Mouse (Mus musculus) right cerebral cortex, postnatal 10 days (tissue): Measurements from ENCODE around the gene Ifng.
"Not testable (repeated sequence)": the region's sequence is repeated elsewhere in the genome, so short reads cannot be mapped to it uniquely, and the experiment has no call there.

ENCODE experiments used
- DNase-seq, 2 experiments: peaks; one replicate each; pipeline ENCODE4 v3.0.0; 2021; ENCODE audit warnings: low spot score in 2 of 2

The Ifng gene

DNA sequence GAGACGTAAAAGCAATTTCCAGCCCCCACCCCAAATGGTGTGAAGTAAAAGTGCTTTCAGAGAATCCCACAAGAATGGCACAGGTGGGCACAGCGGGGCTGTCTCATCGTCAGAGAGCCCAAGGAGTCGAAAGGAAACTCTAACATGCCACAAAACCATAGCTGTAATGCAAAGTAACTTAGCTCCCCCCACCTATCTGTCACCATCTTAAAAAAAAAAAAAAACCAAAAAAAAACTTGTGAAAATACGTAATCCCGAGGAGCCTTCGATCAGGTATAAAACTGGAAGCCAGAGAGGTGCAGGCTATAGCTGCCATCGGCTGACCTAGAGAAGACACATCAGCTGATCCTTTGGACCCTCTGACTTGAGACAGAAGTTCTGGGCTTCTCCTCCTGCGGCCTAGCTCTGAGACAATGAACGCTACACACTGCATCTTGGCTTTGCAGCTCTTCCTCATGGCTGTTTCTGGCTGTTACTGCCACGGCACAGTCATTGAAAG, at the start of gene Ifng:
Gene Ifng (plus strand): TSS at position 305 of the 499 bp plus-strand sequence.
- no peak for DNase-seq

GRCm38 (mm10) chr10:118399917-118400316, 40.9 kb upstream of the Ifng start:
- DNase-seq: peak; percentile 41 to 62

- no peak for DNase-seq
Measured at GRCm38 (mm10) chr10:118406463-118407221, 34.2 kb upstream of the Ifng start.

- DNase-seq: no peak
Measured at GRCm38 (mm10) chr10:118411377-118411776, 29.5 kb upstream of the Ifng start.

DNA sequence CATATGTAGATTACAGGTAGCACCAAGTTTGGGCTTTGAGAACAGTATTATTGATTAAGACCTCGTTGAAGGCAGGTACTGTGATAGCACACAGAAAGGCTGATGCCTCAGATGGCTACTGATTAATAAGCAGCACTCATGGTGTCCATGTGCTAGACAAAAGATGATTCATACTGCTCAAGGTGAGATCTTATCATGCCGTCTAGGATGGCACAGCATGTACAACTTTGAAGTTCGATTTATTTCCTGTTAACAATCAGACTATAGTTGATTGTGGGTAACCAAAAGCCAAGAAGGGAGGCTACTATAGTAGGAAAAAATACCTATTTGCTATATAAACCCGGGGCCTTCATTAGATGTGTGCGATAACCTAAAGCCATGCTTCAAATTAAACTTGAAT, 28.1 kb upstream of the Ifng start:
- DNase-seq: no peak

DNA sequence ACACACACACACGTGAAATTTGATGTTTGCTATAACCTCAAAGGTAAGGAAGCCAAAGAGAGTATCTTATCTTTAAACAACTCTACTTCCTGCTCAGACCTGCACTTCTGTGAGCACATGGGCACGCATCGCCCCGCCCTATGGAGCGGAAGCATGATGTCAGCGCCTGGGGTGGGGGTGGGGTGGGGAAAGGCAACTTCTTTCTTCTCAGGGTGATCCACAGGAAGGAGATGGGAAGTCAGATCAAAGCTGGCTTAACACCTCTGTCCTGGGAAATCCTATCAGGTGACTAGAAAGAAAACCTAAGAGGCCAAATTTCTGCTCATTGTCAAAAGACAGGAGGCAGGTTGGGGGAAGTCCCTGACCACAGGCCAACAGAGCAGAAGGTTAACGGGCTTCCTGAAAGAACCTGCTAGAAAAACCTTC, 21.8 kb upstream of the Ifng start:
- no peak for DNase-seq

- DNase-seq: peak in 1 of 2 experiments; percentile 23
Measured at GRCm38 (mm10) chr10:118420896-118421295, 19.9 kb upstream of the Ifng start.

- DNase-seq: no peak
Measured at GRCm38 (mm10) chr10:118435501-118435900, 5.3 kb upstream of the Ifng start.

DNA sequence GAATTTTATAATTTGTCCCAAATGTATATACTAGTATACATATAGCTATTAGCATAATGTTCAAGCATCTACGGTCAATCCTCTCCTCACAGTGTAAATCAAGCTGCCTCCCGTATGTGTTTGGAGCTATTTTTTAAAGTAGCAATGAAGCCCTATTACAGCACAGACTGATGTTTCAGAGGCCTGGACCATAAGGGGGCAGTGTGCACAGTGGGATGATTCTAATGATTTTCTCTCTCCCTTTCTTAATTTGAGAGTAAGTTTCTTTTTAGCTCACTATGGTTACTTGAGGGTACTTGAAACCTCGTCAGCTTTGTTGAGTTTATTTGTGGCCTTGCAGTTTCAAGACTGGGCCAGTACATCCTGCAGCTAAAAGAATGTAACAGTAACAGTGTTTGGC, 1.1 kb downstream of the Ifng start:
- DNase-seq: peak in 1 of 2 experiments; percentile 37

GRCm38 (mm10) chr10:118442999-118443398, 2.2 kb downstream of the Ifng start:
- DNase-seq: no peak

- DNase-seq: no peak
Measured at GRCm38 (mm10) chr10:118445021-118445420, 4.2 kb downstream of the Ifng start.

DNA sequence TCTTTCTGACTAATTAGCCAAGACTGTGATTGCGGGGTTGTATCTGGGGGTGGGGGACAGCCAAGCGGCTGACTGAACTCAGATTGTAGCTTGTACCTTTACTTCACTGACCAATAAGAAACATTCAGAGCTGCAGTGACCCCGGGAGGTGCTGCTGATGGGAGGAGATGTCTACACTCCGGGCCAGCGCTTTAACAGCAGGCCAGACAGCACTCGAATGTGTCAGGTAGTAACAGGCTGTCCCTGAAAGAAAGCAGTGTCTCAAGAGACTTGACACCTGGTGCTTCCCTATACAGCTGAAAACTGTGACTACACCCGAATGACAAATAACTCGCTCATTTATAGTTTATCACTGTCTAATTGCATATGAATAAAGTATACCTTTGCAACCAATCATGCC, 4.7 kb downstream of the Ifng start:
- no peak for DNase-seq

GRCm38 (mm10) chr10:118445978-118446377, 5.1 kb downstream of the Ifng start:
- peak in 1 of 2 experiments; percentile 44 for DNase-seq

GRCm38 (mm10) chr10:118451747-118452146, 10.9 kb downstream of the Ifng start:
- no peak for DNase-seq

- DNase-seq: no peak
Measured at GRCm38 (mm10) chr10:118458729-118459128, 17.9 kb downstream of the Ifng start.

DNA sequence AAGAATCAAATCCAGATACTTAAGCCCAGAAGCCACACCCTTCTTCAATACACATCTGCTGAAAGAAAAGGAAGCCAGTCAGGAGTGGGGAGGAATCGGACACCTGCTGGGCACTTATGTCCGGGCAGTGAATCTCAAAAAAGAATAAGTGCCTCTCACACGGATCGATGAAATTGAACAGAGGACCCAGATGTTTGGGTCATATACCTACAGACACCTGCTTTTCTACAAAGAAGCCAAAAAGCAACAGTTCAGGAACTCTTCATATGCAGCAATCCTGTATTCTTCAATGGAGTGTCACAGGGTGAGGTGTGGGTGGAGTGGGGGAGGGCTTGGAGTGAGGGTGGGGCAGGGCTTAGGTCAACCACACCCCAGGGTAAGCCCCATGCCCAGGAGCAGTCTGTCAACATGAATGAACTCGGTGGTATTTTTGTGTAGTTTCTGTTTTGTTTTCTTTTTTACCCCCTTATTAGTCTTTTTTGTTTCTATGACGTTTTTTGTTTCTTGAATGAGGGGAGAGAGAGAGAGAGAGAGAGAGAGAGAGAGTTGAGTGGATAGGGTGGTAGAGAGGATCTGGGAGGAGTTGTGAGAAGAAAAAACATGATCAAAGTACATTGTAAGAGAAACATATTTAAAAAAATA, 20.4 kb downstream of the Ifng start:
- no peak for DNase-seq

- no peak for DNase-seq
Measured at GRCm38 (mm10) chr10:118466481-118466880, 25.6 kb downstream of the Ifng start.

DNA sequence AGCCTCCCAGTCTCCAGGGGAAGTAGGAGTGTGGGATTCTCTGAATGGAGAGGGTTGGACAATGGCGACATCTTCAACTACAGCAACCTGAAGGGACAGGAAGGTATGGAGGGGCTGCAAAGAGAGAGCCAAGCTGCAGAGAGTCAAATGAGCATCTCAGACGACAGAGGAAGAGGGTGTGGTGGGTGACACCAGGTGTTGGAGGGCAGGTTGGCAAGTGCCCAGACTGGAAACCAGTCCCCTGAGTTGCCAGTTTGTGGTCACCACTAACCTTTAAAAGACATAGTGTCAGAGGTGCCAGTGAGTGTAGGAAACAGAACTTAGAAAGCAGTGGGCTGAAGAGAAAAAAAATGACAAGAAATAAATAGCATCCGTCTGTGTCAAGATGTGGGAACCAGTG, 28.2 kb downstream of the Ifng start:
- DNase-seq: no peak

DNA sequence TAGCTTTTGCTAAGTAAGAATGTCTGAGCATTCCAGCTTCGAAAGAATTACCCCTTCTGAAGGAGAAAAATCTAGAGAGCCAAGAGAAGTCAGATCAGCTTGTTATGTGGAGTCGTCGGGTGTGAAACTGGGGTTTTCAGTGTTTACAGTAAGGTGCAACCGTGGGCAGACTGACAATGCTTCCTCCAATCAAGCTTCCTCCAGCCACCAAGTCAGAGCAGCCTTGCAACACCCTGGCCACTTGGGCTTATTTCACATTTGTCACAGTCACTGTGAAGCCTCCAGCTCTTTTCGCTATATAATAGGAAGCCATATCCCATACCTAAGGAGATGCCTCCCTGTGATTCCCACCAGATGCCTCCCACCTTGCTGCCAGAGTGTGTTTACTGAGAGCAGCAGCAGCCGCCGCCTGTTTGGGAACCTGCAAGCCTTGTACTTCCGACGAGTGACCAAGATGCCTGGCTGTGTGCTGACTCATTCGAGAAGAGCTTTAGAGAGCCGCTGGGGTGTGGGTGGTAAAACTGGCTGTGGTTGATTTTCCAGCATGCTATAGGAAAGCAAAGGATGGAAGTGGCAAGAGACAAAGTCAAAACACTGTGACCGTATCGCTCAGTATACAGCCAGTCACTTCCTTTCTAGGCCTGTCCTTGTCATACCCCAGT, 29.6 kb downstream of the Ifng start:
- peak; percentile 24 to 30 for DNase-seq

DNA sequence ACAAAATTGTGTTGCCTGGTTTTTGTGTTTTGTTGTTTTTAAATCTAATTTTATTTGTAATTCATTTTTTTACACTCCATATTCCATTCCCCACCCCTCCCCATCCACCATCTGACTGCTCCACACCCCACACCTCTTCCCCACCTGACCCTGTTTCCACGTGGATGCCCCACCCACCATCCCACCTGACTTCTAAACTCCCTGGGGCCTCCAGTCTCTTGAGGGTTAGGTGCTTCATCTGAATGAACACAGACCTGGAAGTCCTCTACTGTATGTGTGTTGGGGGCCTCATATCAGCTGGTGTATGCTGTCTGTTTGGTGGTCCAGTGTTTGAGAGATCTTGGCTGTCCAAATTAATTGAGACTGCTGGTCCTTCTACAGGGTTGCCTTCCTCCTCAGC, 32.0 kb downstream of the Ifng start:
- DNase-seq: not testable (repeated sequence)

GRCm38 (mm10) chr10:118476696-118477095, 35.9 kb downstream of the Ifng start:
- peak; percentile 47 to 69 for DNase-seq

GRCm38 (mm10) chr10:118477297-118477696, 36.5 kb downstream of the Ifng start:
- no peak for DNase-seq

DNA sequence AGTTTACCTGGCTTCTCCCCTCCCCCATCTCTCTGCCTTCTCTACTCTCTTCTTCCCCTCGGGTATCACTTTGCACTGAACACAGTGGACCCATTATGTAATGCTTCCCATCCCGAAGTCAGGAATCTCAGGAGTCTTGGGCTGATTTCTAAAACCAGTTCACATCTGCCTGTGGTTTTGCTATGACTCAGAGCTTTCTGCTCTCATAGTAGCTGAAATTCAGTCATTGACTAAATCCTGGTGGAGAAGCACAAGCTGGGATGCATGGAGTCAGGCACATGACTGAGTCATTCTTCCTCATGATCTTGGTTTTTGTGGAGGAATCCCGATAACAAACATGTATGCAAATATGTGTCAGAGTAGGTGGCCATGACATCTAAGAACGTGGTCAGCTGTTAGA, 38.4 kb downstream of the Ifng start:
- no peak for DNase-seq
